Mouse (Mus musculus) megakaryocyte, embryonic 14.5 days (primary cell): ENCODE measurements around the gene Pard3. TPM values are rescaled to one million over a fixed set of nuclear protein-coding genes. Genes with fewer than 3 reads are reported as not detected.

Experiments used
- H3K27me3 ChIP-seq: replicated peaks from 2 replicates; pipeline ENCODE3; 2012; ENCODE audit warnings: inconsistent platforms
- H3K36me3 ChIP-seq: replicated peaks from 2 replicates; pipeline ENCODE3; 2012; ENCODE audit warnings: low read length, inconsistent platforms, mixed read lengths
- H3K4me1 ChIP-seq: 2 replicates; pipeline ENCODE4 v1.6.1; 2012; ENCODE audit warnings: inconsistent platforms
- H3K4me3 ChIP-seq: replicated peaks from 2 replicates; pipeline ENCODE3; 2012; ENCODE audit warnings: moderate library complexity, mild to moderate bottlenecking, inconsistent platforms
- H3K9me3 ChIP-seq: 2 replicates; pipeline ENCODE4 v1.6.1; 2012; ENCODE audit warnings: inconsistent platforms
- FLI1 ChIP-seq: IDR thresholded peaks from 2 replicates; pipeline ENCODE4 v1.6.1; 2012; ENCODE audit warnings: low read length, inconsistent platforms, mixed read lengths
- GATA1 ChIP-seq: IDR thresholded peaks from 3 replicates; pipeline ENCODE4 v1.6.1; 2012; ENCODE audit warnings: mixed read lengths, low read length, inconsistent platforms, borderline replicate concordance
- polyA plus RNA-seq: library from polyadenylated mRNA; stranded (reverse); fragments of >175 nt; gene quantifications from 2 replicates; pipeline ENCODE4 v1.2.3, GENCODE M21; 2012; ENCODE audit warnings: low replicate concordance; ENCODE audit not compliant: insufficient read depth

Gene Pard3
- polyA plus RNA-seq, 1 experiment: not detected

GRCm38 (mm10) chr8:127214338-127214737 is 150.6 kb downstream of the Pard3 start:
- H3K4me3 ChIP-seq: no peak overlapping the region
- H3K36me3 ChIP-seq: no peaks in the 10 kb centered on the region
- H3K27me3 ChIP-seq: peaks cover 2% of the 10 kb centered on the region
- H3K9me3 ChIP-seq: no peaks in the 10 kb centered on the region
- H3K4me1 ChIP-seq: no peaks in the 10 kb centered on the region
- TF ChIP-seq FLI1 (no peak), GATA1 (no peak)

- peaks cover 3% of the 10 kb centered on the region for H3K27me3 ChIP-seq
- TF ChIP-seq GATA1 (no peak), FLI1 (no peak)
- H3K4me3 ChIP-seq: no peak overlapping the region
- H3K9me3 ChIP-seq: no peaks in the 10 kb centered on the region
- H3K36me3 ChIP-seq: no peaks in the 10 kb centered on the region
- H3K4me1 ChIP-seq: no peaks in the 10 kb centered on the region
These were observed 151.2 kb downstream of the Pard3 start for GRCm38 (mm10) chr8:127214748-127215433.

GRCm38 (mm10) chr8:127220206-127220605 is 156.5 kb downstream of the Pard3 start:
- Histone ChIP-seq H3K36me3 (no peaks in the 10 kb centered on the region), H3K4me3 (no peak overlapping the region), H3K27me3 (peaks cover 3% of the 10 kb centered on the region), H3K4me1 (no peaks in the 10 kb centered on the region), H3K9me3 (no peaks in the 10 kb centered on the region)
- TF ChIP-seq GATA1 (no peak), FLI1 (no peak)

- Histone ChIP-seq H3K27me3 (peaks cover 3% of the 10 kb centered on the region), H3K4me3 (no peak overlapping the region), H3K9me3 (no peaks in the 10 kb centered on the region), H3K4me1 (no peaks in the 10 kb centered on the region), H3K36me3 (no peaks in the 10 kb centered on the region)
- TF ChIP-seq FLI1: no peak
- TF ChIP-seq GATA1: no peak
These were observed 156.9 kb downstream of the Pard3 start for GRCm38 (mm10) chr8:127220615-127221014.

- H3K4me1 ChIP-seq: no peaks in the 10 kb centered on the region
- TF ChIP-seq GATA1 (no peak), FLI1 (no peak)
- H3K9me3 ChIP-seq: no peaks in the 10 kb centered on the region
- no peak overlapping the region for H3K4me3 ChIP-seq
- H3K27me3 ChIP-seq: peaks cover 3% of the 10 kb centered on the region
- no peaks in the 10 kb centered on the region for H3K36me3 ChIP-seq
These were observed 158.7 kb downstream of the Pard3 start for GRCm38 (mm10) chr8:127222361-127222760.

GRCm38 (mm10) chr8:127226996-127227395 is 163.3 kb downstream of the Pard3 start:
- Histone ChIP-seq H3K4me1 (no peaks in the 10 kb centered on the region), H3K4me3 (no peak overlapping the region), H3K27me3 (no peaks in the 10 kb centered on the region), H3K9me3 (0 out of 2 replicates have a peak, but pooled peaks cover 2% of the 10 kb centered on the region), H3K36me3 (no peaks in the 10 kb centered on the region)
- TF ChIP-seq GATA1 (no peak), FLI1 (no peak)

- no peaks in the 10 kb centered on the region for H3K36me3 ChIP-seq
- no peak overlapping the region for H3K4me3 ChIP-seq
- H3K27me3 ChIP-seq: no peaks in the 10 kb centered on the region
- H3K4me1 ChIP-seq: no peaks in the 10 kb centered on the region
- TF ChIP-seq FLI1 (no peak), GATA1 (no peak)
- 0 out of 2 replicates have a peak, but pooled peaks cover 2% of the 10 kb centered on the region for H3K9me3 ChIP-seq
These were observed 163.7 kb downstream of the Pard3 start for GRCm38 (mm10) chr8:127227407-127227806.

GRCm38 (mm10) chr8:127229325-127230232 is 165.9 kb downstream of the Pard3 start:
- TF ChIP-seq GATA1: no peak
- TF ChIP-seq FLI1: no peak
- no peaks in the 10 kb centered on the region for H3K36me3 ChIP-seq
- H3K9me3 ChIP-seq: 0 out of 2 replicates have a peak, but pooled peaks cover 2% of the 10 kb centered on the region
- no peak overlapping the region for H3K4me3 ChIP-seq
- no peaks in the 10 kb centered on the region for H3K27me3 ChIP-seq
- H3K4me1 ChIP-seq: no peaks in the 10 kb centered on the region

- H3K4me3 ChIP-seq: no peak overlapping the region
- TF ChIP-seq FLI1 (no peak), GATA1 (no peak)
- H3K4me1 ChIP-seq: no peaks in the 10 kb centered on the region
- H3K36me3 ChIP-seq: no peaks in the 10 kb centered on the region
- H3K9me3 ChIP-seq: 0 out of 2 replicates have a peak, but pooled peaks cover 2% of the 10 kb centered on the region
- no peaks in the 10 kb centered on the region for H3K27me3 ChIP-seq
These were observed 166.5 kb downstream of the Pard3 start for GRCm38 (mm10) chr8:127230233-127230595.

- Histone ChIP-seq H3K9me3 (no peaks in the 10 kb centered on the region), H3K36me3 (no peaks in the 10 kb centered on the region), H3K4me3 (no peak overlapping the region), H3K27me3 (no peaks in the 10 kb centered on the region), H3K4me1 (no peaks in the 10 kb centered on the region)
- TF ChIP-seq GATA1 (no peak), FLI1 (no peak)
These were observed 179.7 kb downstream of the Pard3 start for GRCm38 (mm10) chr8:127243351-127243750.
